Mouse (Mus musculus): ENCODE data around the gene Dnase1. TPM values are rescaled to one million over a fixed set of nuclear protein-coding genes. Genes with fewer than 3 reads are reported as not detected.

Dnase1 gene
- polyA plus RNA-seq, 1 experiment, result 0.89 TPM

DNA sequence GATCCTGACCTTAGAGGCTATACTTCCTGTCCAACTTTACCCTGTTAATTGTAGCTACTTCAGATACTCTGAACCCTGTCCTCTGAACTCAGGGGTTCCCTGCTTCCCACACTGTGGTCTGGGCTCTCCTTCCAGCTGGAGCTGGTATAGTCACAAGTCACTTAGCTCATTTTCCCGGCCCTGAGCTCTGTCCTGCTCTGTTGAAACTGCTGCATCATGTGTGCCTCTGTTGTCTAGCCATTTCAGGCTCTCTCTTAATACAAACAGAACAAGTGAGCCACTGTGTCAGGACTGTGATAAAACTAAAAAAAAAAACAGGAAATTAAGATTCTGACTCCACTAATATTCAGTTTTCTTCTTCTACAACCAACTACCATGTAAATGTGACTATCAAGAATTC, 10.1 kb upstream of the Dnase1 start:
- no peaks in the 10 kb centered on the region for H3K27me3 ChIP-seq (ENCODE audit: control insufficient read depth, insufficient read depth, insufficient read length)
- H3ac ChIP-seq (ENCODE audit: control insufficient read depth, insufficient read length), result no peak overlapping the region
- H3K36me3 ChIP-seq (ENCODE audit: control insufficient read depth, insufficient read depth), result no peaks in the 10 kb centered on the region
- H3K4me2 ChIP-seq (ENCODE audit: low read depth), result no peak overlapping the region
- no peaks in the 10 kb centered on the region for H3K79me2 ChIP-seq (ENCODE audit: control insufficient read depth, insufficient read depth)
- no peak overlapping the region for H3K4me3 ChIP-seq
- no peak for TF ChIP-seq MAX (IDR thresholded peaks at IDR 0.05; ENCODE audit: low read depth)
- TF ChIP-seq MYOD1 (IDR thresholded peaks at IDR 0.05; ENCODE audit: control insufficient read depth in 1 of 3, insufficient read length in 2 of 3, low read depth in 2 of 3), result no peak
- TF ChIP-seq POLR2AphosphoS2 (IDR thresholded peaks at IDR 0.05; ENCODE audit: insufficient read length, low read depth), result no peak
- no peak for TF ChIP-seq REST (IDR thresholded peaks at IDR 0.05; ENCODE audit: insufficient read depth, insufficient read length)
- TF ChIP-seq POLR2A (IDR thresholded peaks at IDR 0.05; ENCODE audit: insufficient read length, low read depth), result no peak
- no peak for TF ChIP-seq CEBPB (IDR thresholded peaks at IDR 0.05; ENCODE audit: insufficient read depth, poor library complexity, severe bottlenecking)
- TF ChIP-seq MYOG (IDR thresholded peaks at IDR 0.05; ENCODE audit: control insufficient read depth in 1 of 3, insufficient read depth in 1 of 3, insufficient read length in 2 of 3, low read depth in 2 of 3), result no peak
- TF ChIP-seq TCF12 (IDR thresholded peaks at IDR 0.05; ENCODE audit: insufficient read depth, poor library complexity, severe bottlenecking), result no peak
- TF ChIP-seq SRF (IDR thresholded peaks at IDR 0.05; ENCODE audit: control insufficient read depth, insufficient read length, low read depth), result no peak
- no peak for TF ChIP-seq E2F4 (IDR thresholded peaks at IDR 0.05; ENCODE audit: insufficient read depth)
- no peak for TF ChIP-seq USF1 (IDR thresholded peaks at IDR 0.05; ENCODE audit: low read depth)
- no peak for TF ChIP-seq TCF3 (IDR thresholded peaks at IDR 0.05; ENCODE audit: insufficient read length, low read depth)

DNA sequence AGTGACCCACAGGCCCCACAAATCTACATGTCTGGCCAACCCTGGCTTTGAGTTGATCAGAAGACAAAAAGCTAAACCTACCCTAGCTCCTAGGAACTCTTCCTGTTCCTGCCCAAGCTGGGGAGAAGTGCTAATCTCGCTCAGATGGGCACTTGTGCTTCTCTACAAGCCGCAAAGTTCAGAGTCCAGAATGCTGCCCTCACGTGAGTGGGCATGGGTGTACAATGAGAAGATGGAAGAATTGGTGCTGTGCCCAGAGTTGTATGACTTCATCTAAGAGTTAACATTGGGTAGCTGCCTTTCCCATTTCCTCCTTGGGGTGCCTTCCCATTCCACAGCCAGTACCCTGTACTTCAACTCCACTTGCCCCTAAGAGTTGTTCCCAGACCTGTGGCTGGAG, 9.5 kb upstream of the Dnase1 start:
- TF ChIP-seq SRF (IDR thresholded peaks at IDR 0.05; ENCODE audit: control insufficient read depth, insufficient read length, low read depth) (no peak), USF1 (IDR thresholded peaks at IDR 0.05; ENCODE audit: low read depth) (no peak), CEBPB (IDR thresholded peaks at IDR 0.05; ENCODE audit: insufficient read depth, poor library complexity, severe bottlenecking) (no peak), MAX (IDR thresholded peaks at IDR 0.05; ENCODE audit: low read depth) (no peak), TCF12 (IDR thresholded peaks at IDR 0.05; ENCODE audit: insufficient read depth, poor library complexity, severe bottlenecking) (no peak), MYOG (IDR thresholded peaks at IDR 0.05; ENCODE audit: control insufficient read depth in 1 of 3, insufficient read depth in 1 of 3, insufficient read length in 2 of 3, low read depth in 2 of 3) (no peak), POLR2A (IDR thresholded peaks at IDR 0.05; ENCODE audit: insufficient read length, low read depth) (no peak), TCF3 (IDR thresholded peaks at IDR 0.05; ENCODE audit: insufficient read length, low read depth) (no peak), MYOD1 (IDR thresholded peaks at IDR 0.05; ENCODE audit: control insufficient read depth in 1 of 3, insufficient read length in 2 of 3, low read depth in 2 of 3) (no peak), POLR2AphosphoS2 (IDR thresholded peaks at IDR 0.05; ENCODE audit: insufficient read length, low read depth) (no peak), REST (IDR thresholded peaks at IDR 0.05; ENCODE audit: insufficient read depth, insufficient read length) (no peak)
- Histone ChIP-seq H3K36me3 (ENCODE audit: control insufficient read depth, insufficient read depth) (no peaks in the 10 kb centered on the region), H3K79me2 (ENCODE audit: control insufficient read depth, insufficient read depth) (no peaks in the 10 kb centered on the region), H3K4me2 (ENCODE audit: low read depth) (no peak overlapping the region), H3K4me3 (no peak overlapping the region), H3K27me3 (ENCODE audit: control insufficient read depth, insufficient read depth, insufficient read length) (no peaks in the 10 kb centered on the region), H3ac (ENCODE audit: control insufficient read depth, insufficient read length) (no peak overlapping the region)

- no peaks in the 10 kb centered on the region for H3K27me3 ChIP-seq (ENCODE audit: control insufficient read depth, insufficient read depth, insufficient read length)
- no peaks in the 10 kb centered on the region for H3K36me3 ChIP-seq (ENCODE audit: control insufficient read depth, insufficient read depth)
- H3K79me2 ChIP-seq (ENCODE audit: control insufficient read depth, insufficient read depth), result no peaks in the 10 kb centered on the region
- H3K4me2 ChIP-seq (ENCODE audit: low read depth), result no peak overlapping the region
- TF ChIP-seq MYOD1 (IDR thresholded peaks at IDR 0.05; ENCODE audit: control insufficient read depth in 1 of 3, insufficient read length in 2 of 3, low read depth in 2 of 3) (peak in 2 of 3 experiments; percentile 3 to 27), POLR2AphosphoS2 (IDR thresholded peaks at IDR 0.05; ENCODE audit: insufficient read length, low read depth) (no peak)
- H3K4me3 ChIP-seq, result no peak overlapping the region
- no peak overlapping the region for H3ac ChIP-seq (ENCODE audit: control insufficient read depth, insufficient read length)
Observed at GRCm38 (mm10) chr16:4029371-4029841, 7.3 kb upstream of the Dnase1 start.

DNA sequence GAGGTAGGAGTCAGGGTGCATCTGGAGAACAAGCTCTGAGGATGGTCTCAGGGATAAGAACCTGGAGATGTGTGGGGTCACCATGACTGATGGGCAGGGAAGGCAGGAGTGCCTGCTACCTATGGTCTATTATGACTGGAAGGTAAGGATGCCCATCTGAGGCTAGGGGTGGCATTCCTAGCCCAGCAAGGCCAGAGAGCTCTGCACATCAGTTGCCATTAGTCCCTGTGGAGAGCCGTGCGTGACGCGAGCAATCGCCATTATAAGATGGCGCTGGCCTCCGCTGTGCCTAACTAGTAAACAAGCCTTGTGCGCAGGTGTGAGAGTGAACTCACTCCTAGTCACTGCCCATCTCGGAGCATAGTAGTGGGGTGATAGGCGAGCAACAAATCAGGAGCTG, 6.2 kb upstream of the Dnase1 start:
- no peak overlapping the region for H3K4me3 ChIP-seq
- H3K4me2 ChIP-seq (ENCODE audit: low read depth), result no peak overlapping the region
- no peak overlapping the region for H3ac ChIP-seq (ENCODE audit: control insufficient read depth, insufficient read length)
- no peak for TF ChIP-seq USF1 (IDR thresholded peaks at IDR 0.05; ENCODE audit: low read depth)
- TF ChIP-seq REST (IDR thresholded peaks at IDR 0.05; ENCODE audit: insufficient read depth, insufficient read length), result no peak
- TF ChIP-seq TCF3 (IDR thresholded peaks at IDR 0.05; ENCODE audit: insufficient read length, low read depth), result no peak
- TF ChIP-seq TCF12 (IDR thresholded peaks at IDR 0.05; ENCODE audit: insufficient read depth, poor library complexity, severe bottlenecking), result no peak
- no peak for TF ChIP-seq POLR2A (IDR thresholded peaks at IDR 0.05; ENCODE audit: insufficient read length, low read depth)
- no peak for TF ChIP-seq SRF (IDR thresholded peaks at IDR 0.05; ENCODE audit: control insufficient read depth, insufficient read length, low read depth)
- TF ChIP-seq CEBPB (IDR thresholded peaks at IDR 0.05; ENCODE audit: insufficient read depth, poor library complexity, severe bottlenecking), result no peak
- no peak for TF ChIP-seq E2F4 (IDR thresholded peaks at IDR 0.05; ENCODE audit: insufficient read depth)
- TF ChIP-seq MAX (IDR thresholded peaks at IDR 0.05; ENCODE audit: low read depth), result no peak
- TF ChIP-seq MYOD1 (IDR thresholded peaks at IDR 0.05; ENCODE audit: control insufficient read depth in 1 of 3, insufficient read length in 2 of 3, low read depth in 2 of 3), result no peak
- no peak for TF ChIP-seq MYOG (IDR thresholded peaks at IDR 0.05; ENCODE audit: control insufficient read depth in 1 of 3, insufficient read depth in 1 of 3, insufficient read length in 2 of 3, low read depth in 2 of 3)
- H3K36me3 ChIP-seq (ENCODE audit: control insufficient read depth, insufficient read depth), result no peaks in the 10 kb centered on the region
- no peaks in the 10 kb centered on the region for H3K27me3 ChIP-seq (ENCODE audit: control insufficient read depth, insufficient read depth, insufficient read length)
- no peaks in the 10 kb centered on the region for H3K79me2 ChIP-seq (ENCODE audit: control insufficient read depth, insufficient read depth)
